Mouse (Mus musculus): ENCODE results near the gene Clrn1.

Clrn1 gene

DNA sequence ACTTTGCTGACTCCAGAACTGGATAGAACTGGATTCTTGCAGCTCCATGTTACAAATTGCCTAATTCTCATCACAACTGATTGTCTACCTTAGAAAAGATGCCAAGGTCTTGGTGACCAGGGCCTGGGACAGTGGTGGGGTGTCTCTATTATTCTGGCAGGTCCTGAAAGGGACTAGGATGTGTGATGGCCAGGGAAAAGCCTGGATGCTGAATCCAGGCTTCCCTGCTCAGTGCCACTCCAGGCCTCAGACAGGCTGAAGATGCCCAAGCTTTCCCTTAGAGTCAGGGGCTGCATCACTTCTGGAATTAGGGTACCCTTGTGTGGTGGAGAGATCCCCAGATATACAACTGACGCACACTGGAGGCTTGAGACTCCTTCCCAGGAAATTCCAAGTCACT lies 55.2 kb downstream of the Clrn1 start:
- DNase-seq: no peak

GRCm38 (mm10) chr3:58828366-58829153 lies 56.6 kb downstream of the Clrn1 start:
- peak; percentile 9 for DNase-seq

GRCm38 (mm10) chr3:58826266-58826665 lies 58.9 kb downstream of the Clrn1 start:
- DNase-seq: no peak

DNA sequence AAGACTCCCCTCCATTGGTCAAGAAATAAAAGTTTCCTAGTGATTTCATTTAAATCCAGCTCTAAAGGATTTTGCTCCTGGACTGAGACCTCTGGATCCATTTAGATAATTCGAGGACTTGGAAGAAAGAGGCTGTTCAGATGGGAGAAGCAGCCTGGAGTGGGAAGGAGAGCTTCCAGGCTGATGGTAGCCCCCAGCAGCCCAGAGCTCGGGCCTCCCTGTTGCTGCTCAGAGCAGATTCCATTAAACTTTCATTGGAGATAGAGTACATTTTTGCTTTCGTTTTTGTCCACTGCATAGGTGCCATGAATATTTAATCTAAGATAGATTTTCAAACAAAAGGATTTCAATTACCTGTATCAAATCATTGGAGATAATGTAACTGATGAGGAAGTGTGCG lies 62.9 kb downstream of the Clrn1 start, which contains the start of gene Mindy4b-ps:
TSS of gene Mindy4b-ps (minus strand) at position 101 of the 400 bp plus-strand sequence.
- DNase-seq: no peak

DNA sequence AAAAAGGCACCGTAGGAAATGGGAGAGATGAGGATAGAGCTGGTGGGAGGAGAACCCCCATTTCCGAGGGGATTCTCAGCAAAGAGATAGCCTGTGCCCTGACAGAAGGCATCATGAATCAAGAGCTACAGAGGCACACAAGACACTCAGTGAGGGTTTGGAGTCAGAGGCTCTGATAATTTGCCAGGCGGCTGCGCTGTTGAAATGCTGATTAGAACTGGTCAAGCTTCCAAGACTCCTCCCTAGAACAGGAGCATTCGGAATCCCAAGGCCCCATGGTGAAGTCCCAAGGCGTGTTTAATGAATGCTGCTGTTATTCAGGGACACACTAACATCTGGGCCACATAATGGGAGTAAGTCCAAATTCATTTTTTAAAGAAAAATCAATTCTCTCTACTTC lies 67.8 kb downstream of the Clrn1 start:
- DNase-seq: no peak

DNA sequence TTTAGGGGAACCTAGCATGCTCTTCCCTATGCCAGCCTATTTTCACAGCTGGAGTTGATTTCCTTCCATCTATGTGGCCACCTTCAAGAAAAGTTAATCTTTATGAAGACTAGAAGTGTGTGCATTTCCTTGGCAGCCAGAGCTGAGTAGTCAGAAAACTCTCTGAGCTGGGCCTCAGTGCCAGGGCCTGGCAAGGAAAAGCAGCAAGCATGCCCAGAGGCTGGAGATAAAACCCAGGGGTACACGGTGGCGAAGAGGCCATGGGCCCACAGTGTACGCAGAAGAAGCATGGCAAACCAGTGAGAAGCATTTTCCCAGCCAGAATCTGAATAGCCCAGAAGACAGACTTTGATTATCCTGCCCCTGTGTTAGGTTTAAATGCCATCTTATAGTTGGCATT lies 70.9 kb downstream of the Clrn1 start:
- no peak for DNase-seq

GRCm38 (mm10) chr3:58810353-58810752 lies 74.8 kb downstream of the Clrn1 start:
- peak; percentile 72 for DNase-seq

GRCm38 (mm10) chr3:58809111-58809915 lies 75.8 kb downstream of the Clrn1 start:
- no peak for DNase-seq

- no peak for DNase-seq
Measured at GRCm38 (mm10) chr3:58808636-58809035, 76.5 kb downstream of the Clrn1 start.

DNA sequence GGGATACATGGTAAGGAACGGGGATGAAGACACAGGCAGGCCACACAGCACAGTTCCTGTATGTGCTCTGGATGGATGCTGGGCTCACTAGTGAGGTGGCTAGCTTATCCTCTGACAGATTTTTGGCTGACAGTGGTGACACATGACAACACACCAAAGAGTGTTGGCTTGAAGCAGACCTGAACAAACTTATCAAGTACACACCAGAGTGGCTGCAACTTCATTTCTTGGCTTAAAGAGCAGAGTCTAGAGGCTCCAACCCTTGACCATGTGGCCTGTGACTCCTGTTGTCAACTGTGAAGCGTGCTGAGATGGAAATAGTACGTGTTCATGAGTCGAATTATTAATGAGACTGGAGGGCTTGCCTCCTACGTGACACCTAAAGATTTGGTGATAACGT lies 80.4 kb downstream of the Clrn1 start:
- no peak for DNase-seq

- DNase-seq: no peak
Measured at GRCm38 (mm10) chr3:58798676-58799075, 86.5 kb downstream of the Clrn1 start.

GRCm38 (mm10) chr3:58798245-58798644 lies 86.9 kb downstream of the Clrn1 start:
- no peak for DNase-seq

Measured in right cerebral cortex, adult 18-20 months (tissue).